Mouse (Mus musculus) lung, adult 2 months (tissue): Measurements from ENCODE around the gene Ccdc65.

ENCODE experiments used
- CTCF ChIP-seq: fragments of 200-500 bp; IDR thresholded peaks from 2 replicates; pipeline ENCODE4 v1.5.1; 2011; ENCODE audit warnings: mild to moderate bottlenecking, low read length, control low read depth; ENCODE audit not compliant: insufficient read depth
- POLR2A ChIP-seq: fragments of 200-500 bp; IDR thresholded peaks from 2 replicates; pipeline ENCODE4 v1.6.1; 2011; ENCODE audit warnings: low read depth, mild to moderate bottlenecking, control low read depth, low read length, borderline replicate concordance; ENCODE audit errors: extremely low read depth

DNA sequence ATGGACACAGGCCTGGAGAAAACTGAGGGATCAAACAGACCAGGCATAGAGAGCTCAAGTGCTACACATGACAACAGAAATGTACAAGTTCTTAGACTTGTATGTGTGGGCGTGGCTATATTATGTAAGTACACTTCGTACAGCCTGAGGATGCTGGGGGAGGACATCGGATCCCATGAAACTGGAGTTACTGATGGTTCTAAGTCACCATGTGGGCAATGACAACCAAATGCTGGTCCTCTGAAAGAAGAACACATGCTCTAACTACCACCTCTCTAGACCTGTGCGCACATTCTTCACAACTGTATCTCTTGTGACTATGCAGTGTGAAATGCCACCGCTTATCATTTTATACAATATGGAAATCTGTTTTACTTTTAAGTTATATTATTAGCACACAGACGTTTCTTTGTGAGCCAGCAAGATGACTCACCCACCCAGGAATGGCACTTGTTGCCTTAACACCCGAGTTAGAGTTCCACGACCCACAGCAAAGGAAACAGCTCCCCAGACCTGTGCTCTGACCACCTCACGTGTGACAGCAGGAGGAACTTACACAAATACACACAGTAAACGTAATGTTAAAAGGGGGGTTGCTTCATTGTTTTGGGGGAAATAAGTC, 38.4 kb downstream of the Ccdc65 start:
- TF ChIP-seq CTCF (no peak), POLR2A (no peak)
